Mouse (Mus musculus) kidney, embryonic 16.5 days (tissue): ENCODE measurements around the gene Socs3. TPM values are rescaled to one million over a fixed set of nuclear protein-coding genes. Genes with fewer than 3 reads are reported as not detected.

Experiments
- ATAC-seq: fragments of 200-750 bp; cut with Nextera tagmentation; 2 replicates; pipeline ENCODE4 v1.8.0; 2017; ENCODE audit warnings: moderate TSS enrichment; ENCODE audit not compliant: low FRiP score, low TSS enrichment
- H3K27ac ChIP-seq: fragments of 300-500 bp; sonication (generic); 2 replicates; pipeline ENCODE4 v1.5.1; 2014; ENCODE audit warnings: low read length
- H3K27me3 ChIP-seq: fragments of 300-500 bp; sonication (generic); 2 replicates; pipeline ENCODE4 v1.6.1; 2014; ENCODE audit warnings: low read length, control low read depth, mixed read lengths; ENCODE audit not compliant: insufficient read depth
- H3K36me3 ChIP-seq: fragments of 300-500 bp; sonication (generic); 2 replicates; pipeline ENCODE4 v1.6.1; 2014; ENCODE audit warnings: low read length, control low read depth, mixed read lengths; ENCODE audit not compliant: insufficient read depth
- H3K4me1 ChIP-seq: fragments of 300-500 bp; sonication (generic); 2 replicates; pipeline ENCODE4 v1.6.1; 2014; ENCODE audit warnings: low read length, control low read depth, mixed read lengths; ENCODE audit not compliant: insufficient read depth
- H3K4me2 ChIP-seq: fragments of 300-500 bp; sonication (generic); replicated peaks from 2 replicates; pipeline ENCODE4 v1.6.1; 2014; ENCODE audit warnings: low read depth, low read length
- H3K4me3 ChIP-seq: fragments of 300-500 bp; sonication (generic); 2 replicates; pipeline ENCODE4 v1.5.1; 2014; ENCODE audit warnings: mild to moderate bottlenecking, low read length
- H3K9ac ChIP-seq: fragments of 300-500 bp; sonication (generic); replicated peaks from 2 replicates; pipeline ENCODE4 v1.6.1; 2014; ENCODE audit warnings: low read length
- H3K9me3 ChIP-seq: fragments of 300-500 bp; sonication (generic); 2 replicates; pipeline ENCODE4 v1.6.1; 2016; ENCODE audit warnings: low read length, control low read depth
- WGBS: fragments of 180-500 bp; shearing (Covaris S2); extraction: QIAGEN DNeasy Blood & Tissue Kit; methylation state at CpG from one replicate; pipeline ENCODE4 v1.1.7; 2014; 5-methylcytosine and 5-hydroxymethylcytosine counted together
- polyA plus RNA-seq: library from polyadenylated mRNA; unstranded; fragments of >200 nt; fragmentation: Nextera tagmentation; extraction: Ambion mirVana; gene quantifications from 2 replicates; pipeline ENCODE4 v1.2.1, GENCODE M21; 2015

The Socs3 gene
- polyA plus RNA-seq, result 14.6 and 15.9 TPM in 2 replicates

- peak within 1 kb of the TSS; percentile 85 for H3K4me2 ChIP-seq
- WGBS, result 11% methylated on average over 21 of the region's 21 CpGs
- H3K36me3 ChIP-seq, result peaks cover 5% of the 10 kb centered on the region; the same call in 1 of the 2 replicates
- H3K27me3 ChIP-seq, result peaks cover 7% of the 10 kb centered on the region; the same call in 1 of the 2 replicates
- peak within 1 kb of the TSS; percentile 96 for H3K27ac ChIP-seq
- H3K4me3 ChIP-seq, result peak within 1 kb of the TSS; percentile 76
- no peaks in the 10 kb centered on the region for H3K9me3 ChIP-seq
- ATAC-seq, result peak; percentile 36; the same call in 1 of the 2 replicates
- peaks cover 59% of the 10 kb centered on the region for H3K4me1 ChIP-seq
- peak within 1 kb of the TSS; percentile 91 for H3K9ac ChIP-seq
These were observed at the start of gene Socs3 for GRCm38 (mm10) chr11:117969945-117970872. Socs3 (minus strand) TSS chr11:117970047.

- ATAC-seq, result no peak
- H3K27me3 ChIP-seq, result no peaks in the 10 kb centered on the region
- H3K9ac ChIP-seq, result no peak overlapping the region
- no peak overlapping the region for H3K27ac ChIP-seq
- no peak overlapping the region for H3K4me2 ChIP-seq
- no peak overlapping the region for H3K4me3 ChIP-seq
- 96% methylated on average over 4 of the region's 4 CpGs for WGBS
- peaks cover 39% of the 10 kb centered on the region for H3K36me3 ChIP-seq
- H3K9me3 ChIP-seq, result no peaks in the 10 kb centered on the region
- H3K4me1 ChIP-seq, result peaks cover 4% of the 10 kb centered on the region
These were observed 48.5 kb upstream of the Socs3 start for GRCm38 (mm10) chr11:118018328-118018727.

GRCm38 (mm10) chr11:118015381-118016145 lies 45.7 kb upstream of the Socs3 start:
- Histone ChIP-seq H3K4me1 (0 out of 2 replicates have a peak, but pooled peaks cover 12% of the 10 kb centered on the region), H3K27me3 (no peaks in the 10 kb centered on the region), H3K4me3 (no peak overlapping the region), H3K36me3 (peaks cover 30% of the 10 kb centered on the region), H3K9ac (no peak overlapping the region), H3K27ac (no peak overlapping the region), H3K9me3 (no peaks in the 10 kb centered on the region), H3K4me2 (no peak overlapping the region)
- no peak for ATAC-seq
- 91% methylated on average over 8 of the region's 8 CpGs for WGBS

- no peak for ATAC-seq
- 80% methylated on average over 12 of the region's 12 CpGs for WGBS
- no peak overlapping the region for H3K9ac ChIP-seq
- no peak overlapping the region for H3K4me3 ChIP-seq
- H3K4me1 ChIP-seq, result peaks cover 22% of the 10 kb centered on the region
- H3K4me2 ChIP-seq, result no peak overlapping the region
- H3K27ac ChIP-seq, result no peak overlapping the region
- H3K36me3 ChIP-seq, result peaks cover 19% of the 10 kb centered on the region
- H3K27me3 ChIP-seq, result no peaks in the 10 kb centered on the region
- H3K9me3 ChIP-seq, result no peaks in the 10 kb centered on the region
These were observed 44.6 kb upstream of the Socs3 start for GRCm38 (mm10) chr11:118014391-118014995.

GRCm38 (mm10) chr11:118013339-118013738 lies 43.5 kb upstream of the Socs3 start:
- no peak overlapping the region for H3K4me2 ChIP-seq
- no peak for ATAC-seq
- 74% methylated on average over 2 of the region's 2 CpGs for WGBS

GRCm38 (mm10) chr11:118012595-118012994 lies 42.7 kb upstream of the Socs3 start:
- peaks cover 41% of the 10 kb centered on the region for H3K4me1 ChIP-seq
- 88% methylated on average over 1 of the region's 1 CpGs for WGBS
- no peaks in the 10 kb centered on the region for H3K9me3 ChIP-seq
- no peak overlapping the region for H3K4me3 ChIP-seq
- H3K9ac ChIP-seq, result no peak overlapping the region
- H3K36me3 ChIP-seq, result 0 out of 2 replicates have a peak, but pooled peaks cover 6% of the 10 kb centered on the region
- no peak for ATAC-seq
- H3K4me2 ChIP-seq, result no peak overlapping the region
- H3K27me3 ChIP-seq, result no peaks in the 10 kb centered on the region
- no peak overlapping the region for H3K27ac ChIP-seq

More at GRCm38 (mm10) chr11:118013339-118013738, 43.5 kb upstream of the Socs3 start:
- H3K9me3 ChIP-seq, result no peaks in the 10 kb centered on the region
- peaks cover 13% of the 10 kb centered on the region for H3K36me3 ChIP-seq
- H3K4me3 ChIP-seq, result no peak overlapping the region
- no peak overlapping the region for H3K27ac ChIP-seq
- no peaks in the 10 kb centered on the region for H3K27me3 ChIP-seq
- no peak overlapping the region for H3K9ac ChIP-seq
- H3K4me1 ChIP-seq, result peaks cover 33% of the 10 kb centered on the region

- ATAC-seq, result peak; percentile 43; the same call in 1 of the 2 replicates
- Histone ChIP-seq H3K4me2 (no peak overlapping the region), H3K27ac (peak overlapping the region; percentile 54; the same call in 1 of the 2 replicates), H3K27me3 (no peaks in the 10 kb centered on the region), H3K9me3 (no peaks in the 10 kb centered on the region), H3K4me1 (peaks cover 48% of the 10 kb centered on the region), H3K9ac (peak overlapping the region; percentile 3; the same call in 1 of the 2 replicates), H3K36me3 (peaks cover 17% of the 10 kb centered on the region), H3K4me3 (no peak overlapping the region)
- 45% methylated on average over 4 of the region's 4 CpGs for WGBS
These were observed 40.2 kb upstream of the Socs3 start for GRCm38 (mm10) chr11:118009865-118010571.

- Histone ChIP-seq H3K9me3 (no peaks in the 10 kb centered on the region), H3K36me3 (peaks cover 19% of the 10 kb centered on the region), H3K4me3 (no peak overlapping the region), H3K4me1 (peaks cover 60% of the 10 kb centered on the region), H3K4me2 (no peak overlapping the region), H3K9ac (no peak overlapping the region), H3K27ac (no peak overlapping the region), H3K27me3 (no peaks in the 10 kb centered on the region)
- ATAC-seq, result no peak
- WGBS, result 78% methylated on average over 8 of the region's 8 CpGs
These were observed 39.0 kb upstream of the Socs3 start for GRCm38 (mm10) chr11:118008843-118009242.
